Mouse (Mus musculus) layer of hippocampus, adult 18-20 months (tissue): ENCODE data around the gene Mdp1. TPM values are rescaled to one million over a fixed set of nuclear protein-coding genes. Genes with fewer than 3 reads are reported as not detected.

Experiments used
- total RNA-seq, 2 experiments: library from RNA; stranded (reverse); gene quantifications; 2 replicates each; pipeline ENCODE4 v1.2.3; 2021

The Mdp1 gene
- total RNA-seq, 2 experiments from 2014 or later: 45.5 to 52.3 TPM

Other genes with a start within 250 kb of the Mdp1 start
- 10 to 100 TPM; 20.2 to 22.1 TPM for gene Dhrs4, start 181.8 kb downstream of the Mdp1 start, total RNA-seq
- 10 to 100 TPM; 46.8 to 50.8 TPM for gene Carmil3, start 169.9 kb downstream of the Mdp1 start, total RNA-seq
- gene Cpne6, start 150.1 kb downstream of the Mdp1 start, total RNA-seq: 100 to 1,000 TPM; 653 to 657 TPM
- 1 to 10 TPM; 1.7 to 2.2 TPM for gene Nrl, start 135.5 kb downstream of the Mdp1 start, total RNA-seq
- gene Pck2, start 120.2 kb downstream of the Mdp1 start, total RNA-seq: 10 to 100 TPM; 50.9 to 54.2 TPM
- 10 to 100 TPM; 72.2 to 83.8 TPM for gene Dcaf11, start 100.5 kb downstream of the Mdp1 start, total RNA-seq
- gene A730061H03Rik, start 100.1 kb downstream of the Mdp1 start, total RNA-seq: 1 to 10 TPM in 1 of 2 experiments, under 1 TPM in 1; 0.79 to 1.6 TPM
- gene Fitm1, start 84.9 kb downstream of the Mdp1 start, total RNA-seq: not detected
- 10 to 100 TPM; 54.0 to 56.6 TPM for gene Psme1, start 82.4 kb downstream of the Mdp1 start, total RNA-seq
- 10 to 100 TPM; 43.3 to 49.5 TPM for gene Emc9, start 75.2 kb downstream of the Mdp1 start, total RNA-seq
- gene Psme2, start 69.4 kb downstream of the Mdp1 start, total RNA-seq: 10 to 100 TPM; 53.7 to 57.4 TPM
- gene Rnf31, start 68.8 kb downstream of the Mdp1 start, total RNA-seq: 10 to 100 TPM; 38.0 to 43.0 TPM
- 10 to 100 TPM; 10.9 to 13.3 TPM for gene Irf9, start 56.9 kb downstream of the Mdp1 start, total RNA-seq
- 1 to 10 TPM; 1.4 to 1.8 TPM for gene Rec8, start 42.5 kb downstream of the Mdp1 start, total RNA-seq
- gene Ipo4, start 24.6 kb downstream of the Mdp1 start, total RNA-seq: 100 to 1,000 TPM; 119 to 128 TPM
- 1 to 10 TPM; 2.7 to 3.8 TPM for gene Gm49378, start 22.6 kb downstream of the Mdp1 start, total RNA-seq
- gene Tm9sf1, start 16.7 kb downstream of the Mdp1 start, total RNA-seq: 10 to 100 TPM; 39.6 to 40.8 TPM
- 1 to 10 TPM in 1 of 2 experiments, under 1 TPM in 1; 0.79 to 1.2 TPM for gene Tssk4, start 10.3 kb downstream of the Mdp1 start, total RNA-seq
- 10 to 100 TPM; 23.3 to 26.4 TPM for gene Gmpr2, start 11.4 kb upstream of the Mdp1 start, total RNA-seq
- 100 to 1,000 TPM; 294 to 304 TPM for gene Nedd8, start 11.6 kb upstream of the Mdp1 start, total RNA-seq
- gene Tinf2, start 21.3 kb upstream of the Mdp1 start, total RNA-seq: 10 to 100 TPM; 12.3 to 15.2 TPM
- gene Tgm1, start 53.4 kb upstream of the Mdp1 start, total RNA-seq: not detected
- gene Rabggta, start 61.8 kb upstream of the Mdp1 start, total RNA-seq: 10 to 100 TPM; 43.7 to 45.7 TPM
- gene Dhrs1, start 85.2 kb upstream of the Mdp1 start, total RNA-seq: 10 to 100 TPM; 83.2 to 98.7 TPM
- 10 to 100 TPM; 11.7 to 14.5 TPM for gene Nop9, start 85.2 kb upstream of the Mdp1 start, total RNA-seq
- gene Cideb, start 98.0 kb upstream of the Mdp1 start, total RNA-seq: 1 to 10 TPM; 1.7 to 2.2 TPM
- under 1 TPM; 0.12 to 0.13 TPM for gene Ltb4r2, start 100.9 kb upstream of the Mdp1 start, total RNA-seq
- gene Ltb4r1, start 105.5 kb upstream of the Mdp1 start, total RNA-seq: under 1 TPM in 1 of 2 experiments, not detected in 1; 0.45 TPM
- gene Adcy4, start 123.6 kb upstream of the Mdp1 start, total RNA-seq: 1 to 10 TPM; 3.1 to 4.4 TPM
- 1 to 10 TPM in 1 of 2 experiments, under 1 TPM in 1; 0.52 to 1.1 TPM for gene Ripk3, start 128.4 kb upstream of the Mdp1 start, total RNA-seq
- gene Nfatc4, start 162.6 kb upstream of the Mdp1 start, total RNA-seq: 1 to 10 TPM; 1.4 to 2.3 TPM
- 1 to 10 TPM; 7.0 to 8.0 TPM for gene Nynrin, start 193.5 kb upstream of the Mdp1 start, total RNA-seq
- gene Cbln3, start 223.9 kb upstream of the Mdp1 start, total RNA-seq: under 1 TPM; 0.15 to 0.64 TPM
- 10 to 100 TPM; 11.4 to 12.2 TPM for gene Khnyn, start 224.4 kb upstream of the Mdp1 start, total RNA-seq
- gene Sdr39u1, start 239.8 kb upstream of the Mdp1 start, total RNA-seq: 10 to 100 TPM; 71.8 to 74.1 TPM